ENCODE assay signal across 27 mouse cellular contexts in genomic region chr6:29002811-29003210, GRCm38 (mm10). TPM values are rescaled to one million over a fixed set of nuclear protein-coding genes. Genes with fewer than 3 reads are reported as not detected.
A peak's percentile ranks its signal among the peaks of the same experiment; 100 is the strongest.
DNase-seq lines count a peak whose midpoint lies in the region; ATAC-seq and TF ChIP-seq lines count a peak whose summit lies in the region.
"Had no signal": no experiment of that assay in that cellular context is flagged by ENCODE, and none has a peak within 500 bp of the region (broad histone marks: within the 10 kb centered on the region; RNA-seq: fewer than 3 reads in every experiment).

No protein-coding gene starts in this region.

- H3K27ac ChIP-seq in lung, embryonic 14.5 days (ENCODE audit: low read depth) = no peak overlapping the region
- H3K27ac ChIP-seq: hindbrain, embryonic 12.5 days; layer of hippocampus, adult 2 months; limb, embryonic 10.5 days; liver, embryonic 15.5 days; midbrain, embryonic 12.5 days had no signal

- TF ChIP-seq CTCF in lung, embryonic 14.5 days (IDR thresholded peaks at IDR 0.05; ENCODE audit: low read depth) = no peak
- no peak for TF ChIP-seq CTCF in E14TG2a.4 (conservative IDR thresholded peaks at IDR 0.05; ENCODE audit: low read length)

- WGBS in lung, embryonic 14.5 days = 31% methylated on average over 8 of the region's 8 CpGs

- no peak overlapping the region for H3K4me2 ChIP-seq in lung, embryonic 14.5 days
- H3K4me2 ChIP-seq: hindbrain, embryonic 12.5 days; liver, embryonic 15.5 days; midbrain, embryonic 12.5 days had no signal

- intact Hi-C loops in heart, postnatal 25 days (cut with DNase I) = no loop called here

- no peak overlapping the region for H3K9ac ChIP-seq in lung, embryonic 14.5 days
- H3K9ac ChIP-seq: hindbrain, embryonic 12.5 days; liver, embryonic 15.5 days; midbrain, embryonic 12.5 days had no signal

- H3K27me3 ChIP-seq in lung, embryonic 14.5 days (ENCODE audit: insufficient read depth, low read length) = no peaks in the 10 kb centered on the region
- H3K27me3 ChIP-seq in E14TG2a.4 (ENCODE audit: insufficient read depth, low read length) = peaks cover 5% of the 10 kb centered on the region; the same call in 1 of the 2 replicates
- H3K27me3 ChIP-seq: hindbrain, embryonic 12.5 days; liver, embryonic 15.5 days had no signal

- no peak overlapping the region for H3K4me3 ChIP-seq in lung, embryonic 14.5 days (ENCODE audit: low read depth, low read length)
- peak overlapping the region; percentile 69 for H3K4me3 ChIP-seq in E14TG2a.4 (replicated peaks; ENCODE audit: low read length)
- H3K4me3 ChIP-seq: hindbrain, embryonic 12.5 days; layer of hippocampus, adult 2 months; limb, embryonic 10.5 days; liver, embryonic 15.5 days; midbrain, embryonic 12.5 days had no signal

- H3K4me1 ChIP-seq in lung, embryonic 14.5 days (ENCODE audit: insufficient read depth) = no peaks in the 10 kb centered on the region
- peaks cover 56% of the 10 kb centered on the region for H3K4me1 ChIP-seq in E14TG2a.4 (replicated peaks; ENCODE audit: low read depth, low read length)
- H3K4me1 ChIP-seq: hindbrain, embryonic 12.5 days; limb, embryonic 10.5 days; liver, embryonic 15.5 days; midbrain, embryonic 12.5 days had no signal

- ATAC-seq in lung, embryonic 14.5 days (ENCODE audit: insufficient read depth) = peak; percentile 41; the same call in 1 of the 2 replicates
- ATAC-seq: CD4-positive, CD25-positive, alpha-beta regulatory T cell, adult 4 months; forebrain, embryonic 14.5 days; lung, postnatal 0 days had no signal

- DNase-seq in heart, adult 11 months = peak; percentile 55
- DNase-seq in heart, postnatal 25 days (ENCODE audit: low spot score) = no peak
- peak; percentile 18 for DNase-seq in lung, embryonic 14.5 days
- no peak for DNase-seq in lung, postnatal 14 days
- DNase-seq in ZHBTc4 (ENCODE audit: low read depth, low spot score) = peak; percentile 86
- no peak for DNase-seq in c-Kit-positive CD71-positive TER-119-positive erythroid progenitor cells, embryonic 14.5 days (ENCODE audit: low spot score)
- DNase-seq: adrenal gland, postnatal 25 days; cerebellum, adult 9-10 months; gastrocnemius, postnatal 25 days; heart, postnatal 10 days; kidney, adult 2 months; kidney, postnatal 25 days; liver; spleen, adult 18-20 months had no signal

- no peaks in the 10 kb centered on the region for H3K36me3 ChIP-seq in lung, embryonic 14.5 days (ENCODE audit: insufficient read depth)
- H3K36me3 ChIP-seq in E14TG2a.4 (ENCODE audit: insufficient read depth, low read length) = no peaks in the 10 kb centered on the region
- H3K36me3 ChIP-seq: hindbrain, embryonic 12.5 days; limb, embryonic 10.5 days; liver, embryonic 15.5 days; midbrain, embryonic 12.5 days had no signal

- no peaks in the 10 kb centered on the region for H3K9me3 ChIP-seq in lung, embryonic 14.5 days (ENCODE audit: low read depth, low read length)
- H3K9me3 ChIP-seq in E14TG2a.4 (ENCODE audit: low read length) = no peaks in the 10 kb centered on the region
- H3K9me3 ChIP-seq: hindbrain, embryonic 12.5 days; limb, embryonic 10.5 days; liver, embryonic 15.5 days; midbrain, embryonic 12.5 days had no signal

RNA-seq across cellular contexts. Expression of gene Lep, which starts 57.2 kb away (rescaled TPM):
- total RNA-seq in heart, postnatal 25 days (2021) = under 1 TPM in 1 of 2 experiments, not detected in 1; 0.31 TPM
- polyA plus RNA-seq in lung, embryonic 14.5 days (2014; fragmentation: Nextera tagmentation; extraction: Ambion mirVana) = not detected in 2 replicates
- total RNA-seq: layer of hippocampus, adult 2 months; layer of hippocampus, postnatal 25 days; megakaryocyte progenitor cell, adult 5-6 weeks; neutrophil, adult 5-6 weeks had no signal
- polyA plus RNA-seq: brain, embryonic 14.5 days; CD4-positive, CD25-positive, alpha-beta regulatory T cell, adult 4 months; forebrain, embryonic 14.5 days; hindbrain, embryonic 12.5 days; limb, embryonic 10.5 days; liver, embryonic 15.5 days; lung, postnatal 0 days; midbrain, embryonic 12.5 days had no signal

Comparison
In these comparisons a context has a peak if more than half of its experiments do, and no peak if none do; other contexts are left out.
1. DNase-seq: peak in heart, adult 11 months (single experiment), lung, embryonic 14.5 days (single experiment) and ZHBTc4 (single experiment); none in heart, postnatal 25 days (single experiment), lung, postnatal 14 days (single experiment) and c-Kit-positive CD71-positive TER-119-positive erythroid progenitor cells, embryonic 14.5 days (single experiment).